Comparison of ENCODE assay signal across 9 mouse cellular contexts in the genomic region with DNA sequence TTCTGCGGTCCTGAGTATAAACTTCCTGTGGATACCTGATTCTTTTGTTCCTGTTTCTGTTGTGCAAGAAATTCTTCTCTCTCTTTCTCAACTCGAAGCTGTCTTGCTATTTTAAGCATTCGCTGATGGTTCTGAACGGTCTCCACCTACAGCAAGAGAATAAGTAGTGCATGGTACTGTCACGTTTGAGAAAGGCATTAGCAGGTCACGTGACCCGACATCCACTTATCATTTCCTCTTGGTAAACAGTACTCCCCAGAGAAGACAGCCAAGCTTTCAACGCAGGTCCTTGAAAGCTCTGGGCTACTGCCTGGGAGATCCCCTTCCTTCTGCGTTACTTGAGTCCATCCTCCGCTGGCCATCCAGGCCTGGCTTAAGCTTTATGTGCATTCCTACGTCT. TPM values are rescaled to one million over a fixed set of nuclear protein-coding genes. Genes with fewer than 3 reads are reported as not detected.
A peak's percentile ranks its signal among the peaks of the same experiment; 100 is the strongest.
DNase-seq lines count a peak whose midpoint lies in the region; ATAC-seq and TF ChIP-seq lines count a peak whose summit lies in the region.
"Had no signal": no experiment of that assay in that cellular context is flagged by ENCODE, and none has a peak within 500 bp of the region (broad histone marks: within the 10 kb centered on the region; RNA-seq: fewer than 3 reads in every experiment).

No protein-coding gene starts in this region.

- no peak overlapping the region for H3K27ac ChIP-seq in midbrain, postnatal 0 days (ENCODE audit: low read depth, low read length)

- no peak for TF ChIP-seq CTCF in midbrain, postnatal 0 days (IDR thresholded peaks at IDR 0.05)

- H3K9ac ChIP-seq in midbrain, postnatal 0 days (replicated peaks; ENCODE audit: low read length, poor library complexity, severe bottlenecking) = no peak overlapping the region

- H3K4me3 ChIP-seq in midbrain, postnatal 0 days (ENCODE audit: low read depth, low read length) = no peak overlapping the region

- WGBS in midbrain, postnatal 0 days = 86% methylated on average over 11 of the region's 11 CpGs

- H3K36me3 ChIP-seq in midbrain, postnatal 0 days (ENCODE audit: insufficient read depth, low read length) = peaks cover 32% of the 10 kb centered on the region

- no peaks in the 10 kb centered on the region for H3K4me1 ChIP-seq in midbrain, postnatal 0 days (ENCODE audit: insufficient read depth, low read length)

- 0 out of 2 replicates have a peak, but pooled peaks have one; percentile 16 for ATAC-seq in frontal cortex, adult (ENCODE audit: low TSS enrichment)
- peak; percentile 96 for ATAC-seq in activated CD4-positive, CD25-positive, alpha-beta regulatory T cell, adult 4 months
- peak; percentile 97 for ATAC-seq in monocyte, adult 5-6 weeks (replicated peaks; ENCODE audit: insufficient number of reproducible peaks, low FRiP score, low TSS enrichment, poor library complexity, severe bottlenecking)
- no peak for ATAC-seq in midbrain, postnatal 0 days (ENCODE audit: low FRiP score)

- H3K27me3 ChIP-seq in midbrain, postnatal 0 days (ENCODE audit: insufficient read depth, low read length) = no peaks in the 10 kb centered on the region

- H3K4me2 ChIP-seq in midbrain, postnatal 0 days (ENCODE audit: low read depth, low read length, poor library complexity, severe bottlenecking) = no peak overlapping the region

- DNase-seq in frontal cortex, postnatal 14 days (ENCODE audit: low spot score in 2 of 2) = no peak
- DNase-seq in induced T-regulatory cell, adult 2 months (ENCODE audit: low read depth) = peak; percentile 86
- DNase-seq in midbrain, postnatal 0 days (ENCODE audit: low spot score) = no peak
- no peak for DNase-seq in gastrocnemius, adult 8-10 months (ENCODE audit: low spot score in 2 of 2)
- DNase-seq in kidney, adult 8-10 months = no peak

- H3K9me3 ChIP-seq in midbrain, postnatal 0 days (ENCODE audit: low read length) = no peaks in the 10 kb centered on the region
- H3K9me3 ChIP-seq: G1E had no signal

RNA-seq across cellular contexts. Expression of gene Ift81, which starts 12.1 kb away (rescaled TPM):
- 1 to 10 TPM; 2.1 to 6.2 TPM for polyA plus RNA-seq in activated CD4-positive, CD25-positive, alpha-beta regulatory T cell, adult 4 months (2017; shearing (Covaris generic))
- 0.32 to 3.9 TPM (median 2.5 TPM) in 3 replicates for total RNA-seq in monocyte, adult 5-6 weeks (2017)
- 30.5 and 35.1 TPM in 2 replicates for total RNA-seq in midbrain, postnatal 0 days (2014; rRNA removed)
- 69.9 and 71.9 TPM in 2 replicates for polyA plus RNA-seq in midbrain, postnatal 0 days (2015; fragmentation: Nextera tagmentation; extraction: Ambion mirVana)
- total RNA-seq in gastrocnemius, adult 8-10 months (2022) = 1 to 10 TPM; 3.4 to 9.1 (median 5.9) TPM

RNA-seq across cellular contexts. Expression of gene P2rx7, which starts 41.5 kb away (rescaled TPM):
- 10 to 100 TPM; 62.3 to 85.8 TPM for polyA plus RNA-seq in activated CD4-positive, CD25-positive, alpha-beta regulatory T cell, adult 4 months (2017; shearing (Covaris generic))
- 23.3 to 42.5 TPM (median 24.3 TPM) in 3 replicates for total RNA-seq in monocyte, adult 5-6 weeks (2017)
- total RNA-seq in midbrain, postnatal 0 days (2014; rRNA removed) = 6.3 and 7.3 TPM in 2 replicates
- polyA plus RNA-seq in midbrain, postnatal 0 days (2015; fragmentation: Nextera tagmentation; extraction: Ambion mirVana) = 3.6 and 4.6 TPM in 2 replicates
- 1 to 10 TPM in 2 of 4 experiments, under 1 TPM in 2; 0.92 to 1.5 (median 1.1) TPM for total RNA-seq in gastrocnemius, adult 8-10 months (2022)
